Mouse (Mus musculus): ENCODE measurements around the gene March8.

GRCm38 (mm10) chr6:116406680-116407079, 68.9 kb downstream of the March8 start:
- no peak for TF ChIP-seq CTCF (IDR thresholded peaks at IDR 0.05; ENCODE audit: borderline replicate concordance, extremely low read depth, insufficient read depth, insufficient read length)
- TF ChIP-seq POLR2A (IDR thresholded peaks at IDR 0.05; ENCODE audit: borderline replicate concordance, extremely low read depth, insufficient read depth, insufficient read length, poor library complexity, severe bottlenecking): no peak

Measured in brain, embryonic 14.5 days (tissue).